Mouse (Mus musculus) liver, embryonic 14.5 days (tissue): ENCODE results near the gene Cacng1.

Source experiments
- CTCF ChIP-seq: IDR thresholded peaks from 2 replicates; pipeline ENCODE4 v1.5.1; 2016; ENCODE audit warnings: antibody characterized with exemption, low read depth, control low read depth
- EP300 ChIP-seq: IDR thresholded peaks from 2 replicates; pipeline ENCODE4 v1.6.1; 2016; ENCODE audit warnings: antibody characterized with exemption, low read depth

DNA sequence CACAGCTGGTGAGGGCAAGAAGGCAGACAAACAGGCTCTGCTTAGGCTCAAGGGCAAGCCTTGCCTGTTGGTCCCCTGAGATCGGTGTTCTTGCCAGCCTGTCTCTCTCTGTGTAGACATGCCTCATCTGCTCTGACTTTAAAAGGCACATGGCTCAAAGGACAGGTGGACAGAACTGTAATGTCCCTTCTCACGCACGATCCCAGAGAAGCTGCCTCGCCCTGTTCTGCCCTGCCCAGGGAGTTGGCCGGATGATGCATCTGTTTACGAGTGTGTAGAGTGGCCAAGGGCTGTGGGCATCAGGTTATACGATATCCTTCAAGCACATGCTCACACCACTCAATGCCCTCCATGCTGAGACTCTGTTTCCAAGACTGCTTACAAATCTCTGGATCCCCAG is 2.0 kb downstream of the Cacng1 start:
- TF ChIP-seq CTCF (no peak), EP300 (no peak)
